Mouse (Mus musculus): Measurements from ENCODE around the gene Gm49380.

DNA sequence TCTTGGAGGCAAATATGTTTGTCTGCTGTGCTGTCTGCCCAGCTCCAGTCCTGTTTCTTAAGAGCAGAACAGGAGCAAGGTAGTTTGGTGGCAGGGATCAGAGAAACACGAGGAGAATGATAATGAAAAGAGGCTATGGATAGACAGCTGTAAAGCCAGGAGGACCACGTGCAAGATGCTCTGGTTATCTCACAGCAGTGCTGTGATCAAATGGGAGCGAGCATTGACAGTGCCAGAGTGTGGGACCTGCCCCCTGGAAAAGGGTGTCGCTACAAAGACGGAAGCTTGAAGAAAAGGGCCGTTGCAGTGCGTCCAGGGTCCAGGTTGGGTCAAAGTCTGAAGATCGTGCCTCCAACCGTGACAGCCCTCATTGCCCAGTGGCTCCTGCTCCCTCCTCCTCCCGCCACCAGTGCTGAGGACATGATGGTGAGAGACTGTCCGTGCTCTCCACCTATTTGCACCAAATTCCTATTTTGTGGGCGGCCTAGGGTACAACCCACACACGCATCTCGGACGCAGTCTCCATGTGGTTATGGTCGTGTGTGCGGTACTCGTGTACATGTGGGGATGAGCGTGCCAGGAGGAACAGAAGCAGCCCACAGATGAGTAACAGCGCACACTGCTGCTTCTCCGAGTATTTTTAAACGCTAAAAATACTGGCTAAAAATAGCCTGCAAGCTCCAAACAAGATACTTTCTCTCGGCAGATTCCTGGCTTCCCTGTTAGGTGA lies 29.7 kb downstream of the Gm49380 start:
- TF ChIP-seq POLR2A (IDR thresholded peaks at IDR 0.05; ENCODE audit: low read depth, low read length) (peak; percentile 36; the same call in 1 of the 2 replicates), CTCF (IDR thresholded peaks at IDR 0.05; ENCODE audit: extremely low read depth, insufficient read length, insufficient replicate concordance, low read depth, low read length) (no peak)

Measured in small intestine, adult 2 months (tissue).